Mouse (Mus musculus) hindbrain, embryonic 12.5 days (tissue): ENCODE data around the gene Crtac1. TPM values are rescaled to one million over a fixed set of nuclear protein-coding genes. Genes with fewer than 3 reads are reported as not detected.

Source experiments
- ATAC-seq: fragments of 200-750 bp; cut with Nextera tagmentation; 2 replicates; pipeline ENCODE4 v1.8.0; 2017; ENCODE audit warnings: moderate TSS enrichment; ENCODE audit not compliant: low FRiP score
- H3K27ac ChIP-seq: fragments of 300-500 bp; sonication (generic); 2 replicates; pipeline ENCODE4 v1.5.1; 2016; ENCODE audit warnings: mild to moderate bottlenecking
- H3K27me3 ChIP-seq: fragments of 300-500 bp; sonication (generic); 2 replicates; pipeline ENCODE4 v1.6.1; 2016; ENCODE audit warnings: mild to moderate bottlenecking
- H3K36me3 ChIP-seq: fragments of 300-500 bp; sonication (generic); 2 replicates; pipeline ENCODE4 v1.6.1; 2016; ENCODE audit warnings: mild to moderate bottlenecking
- H3K4me1 ChIP-seq: fragments of 300-500 bp; sonication (generic); 2 replicates; pipeline ENCODE4 v1.6.1; 2016
- H3K4me2 ChIP-seq: fragments of 300-500 bp; sonication (generic); replicated peaks from 2 replicates; pipeline ENCODE4 v1.6.1; 2016; ENCODE audit warnings: mild to moderate bottlenecking
- H3K4me3 ChIP-seq: fragments of 300-500 bp; sonication (generic); 2 replicates; pipeline ENCODE4 v1.5.1; 2016; ENCODE audit warnings: mild to moderate bottlenecking
- H3K9ac ChIP-seq: fragments of 300-500 bp; sonication (generic); 2 replicates; pipeline ENCODE4 v1.6.1; 2016; ENCODE audit warnings: mild to moderate bottlenecking, moderate library complexity
- H3K9me3 ChIP-seq: fragments of 300-500 bp; sonication (generic); replicated peaks from 2 replicates; pipeline ENCODE4 v1.6.1; 2016; ENCODE audit warnings: mild to moderate bottlenecking
- WGBS: fragments of 180-500 bp; shearing (Covaris S2); methylation state at CpG from one replicate; pipeline ENCODE4 v1.1.7; 2016; 5-methylcytosine and 5-hydroxymethylcytosine counted together
- polyA plus RNA-seq: library from polyadenylated mRNA; unstranded; fragments of >200 nt; fragmentation: Nextera tagmentation; extraction: Ambion mirVana; gene quantifications from 2 replicates; pipeline ENCODE4 v1.2.1, GENCODE M21; 2016

The Crtac1 gene
- polyA plus RNA-seq, 1 experiment from 2014 or later: 14.8 TPM

GRCm38 (mm10) chr19:42409856-42410255 lies 21.7 kb downstream of the Crtac1 start:
- peaks cover 16% of the 10 kb centered on the region for H3K4me1 ChIP-seq
- peak overlapping the region; percentile 75; the same call in 1 of the 2 replicates for H3K27ac ChIP-seq
- no peak overlapping the region for H3K9ac ChIP-seq
- H3K36me3 ChIP-seq: no peaks in the 10 kb centered on the region
- ATAC-seq: no peak
- no peaks in the 10 kb centered on the region for H3K9me3 ChIP-seq
- H3K4me3 ChIP-seq: no peak overlapping the region
- peaks cover 13% of the 10 kb centered on the region; the same call in 1 of the 2 replicates for H3K27me3 ChIP-seq
- peak overlapping the region; percentile 48 for H3K4me2 ChIP-seq
- 38% methylated on average over 5 of the region's 5 CpGs for WGBS

DNA sequence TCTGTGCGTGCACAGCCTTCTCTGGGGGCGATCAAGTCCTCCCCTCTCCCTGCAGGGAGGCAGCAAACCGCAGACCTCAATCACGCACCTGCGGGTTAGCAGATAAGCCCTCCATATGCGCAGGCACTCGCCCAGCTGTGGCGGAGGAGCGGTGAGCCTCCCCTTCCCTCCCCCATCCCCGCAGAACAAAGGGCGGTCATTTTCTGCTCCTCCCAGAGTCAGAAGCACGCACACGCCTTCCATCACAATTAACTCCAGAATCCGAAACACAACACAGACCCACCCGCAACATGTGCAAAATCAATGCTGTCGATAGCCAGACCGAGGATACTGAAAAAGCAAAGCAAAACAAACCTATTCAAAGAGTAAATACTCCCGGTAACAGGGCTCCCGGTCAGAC lies 22.4 kb downstream of the Crtac1 start:
- H3K9me3 ChIP-seq: no peaks in the 10 kb centered on the region
- ATAC-seq: peak; percentile 73; the same call in 1 of the 2 replicates
- peak overlapping the region; percentile 48 for H3K4me2 ChIP-seq
- peaks cover 18% of the 10 kb centered on the region; the same call in 1 of the 2 replicates for H3K27me3 ChIP-seq
- peak overlapping the region; percentile 38; the same call in 1 of the 2 replicates for H3K9ac ChIP-seq
- WGBS: under 1% methylated on average over 19 of the region's 19 CpGs
- H3K27ac ChIP-seq: peak overlapping the region; percentile 75
- peaks cover 16% of the 10 kb centered on the region for H3K4me1 ChIP-seq
- no peaks in the 10 kb centered on the region for H3K36me3 ChIP-seq
- peak overlapping the region; percentile 13 for H3K4me3 ChIP-seq

DNA sequence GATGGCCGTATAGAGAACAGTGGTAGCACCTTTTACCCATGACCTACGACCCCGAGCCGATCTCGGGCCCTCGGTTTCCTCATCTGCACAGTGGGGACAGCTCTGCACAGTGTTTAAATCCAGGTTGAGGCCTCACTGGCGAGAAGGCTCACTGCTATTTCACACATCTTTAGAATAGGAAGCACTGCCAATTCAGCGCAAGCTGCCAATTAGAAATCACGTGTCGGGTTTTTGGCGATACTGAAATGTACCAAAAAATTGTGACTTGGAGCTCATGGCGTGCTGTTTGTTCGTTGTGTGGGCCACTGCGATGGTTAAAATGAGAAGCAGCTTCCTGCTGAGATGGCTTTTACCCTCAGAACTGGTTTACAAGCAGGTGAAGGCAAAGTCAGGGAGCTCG lies 27.2 kb downstream of the Crtac1 start:
- H3K9me3 ChIP-seq: no peaks in the 10 kb centered on the region
- WGBS: 86% methylated on average over 15 of the region's 15 CpGs

DNA sequence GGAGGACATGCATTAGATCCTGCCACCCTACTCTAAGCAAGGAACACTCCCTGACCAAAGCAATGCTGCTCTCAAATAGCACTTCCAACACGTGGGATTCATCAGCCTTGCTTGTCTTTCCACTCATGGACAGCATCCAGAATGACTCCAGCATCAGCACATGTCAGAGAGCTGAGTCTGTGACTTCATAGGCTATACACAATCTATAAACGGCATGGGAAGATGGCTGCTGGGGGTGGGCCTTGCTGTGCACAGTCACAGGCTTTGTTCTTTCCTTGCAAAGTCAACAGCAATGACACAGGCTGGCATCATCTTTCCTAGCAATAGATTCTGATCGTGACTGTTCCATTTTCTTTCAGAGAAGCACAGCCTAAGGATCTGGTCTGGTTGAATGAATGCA lies 31.6 kb downstream of the Crtac1 start:
- ATAC-seq: no peak
- Histone ChIP-seq H3K36me3 (no peaks in the 10 kb centered on the region), H3K4me1 (peaks cover 4% of the 10 kb centered on the region), H3K4me2 (no peak overlapping the region), H3K4me3 (no peak overlapping the region), H3K27ac (no peak overlapping the region), H3K9ac (no peak overlapping the region), H3K9me3 (no peaks in the 10 kb centered on the region), H3K27me3 (0 out of 2 replicates have a peak, but pooled peaks cover 6% of the 10 kb centered on the region)
- WGBS: 64% methylated on average over 3 of the region's 3 CpGs

More for the DNA sequence above, 27.2 kb downstream of the Crtac1 start:
- no peaks in the 10 kb centered on the region for H3K36me3 ChIP-seq
- H3K4me2 ChIP-seq: no peak overlapping the region
- H3K4me3 ChIP-seq: no peak overlapping the region
- 0 out of 2 replicates have a peak, but pooled peaks cover 10% of the 10 kb centered on the region for H3K27me3 ChIP-seq
- ATAC-seq: no peak
- peaks cover 12% of the 10 kb centered on the region for H3K4me1 ChIP-seq
- no peak overlapping the region for H3K27ac ChIP-seq
- no peak overlapping the region for H3K9ac ChIP-seq

GRCm38 (mm10) chr19:42397281-42397680 lies 34.3 kb downstream of the Crtac1 start:
- no peaks in the 10 kb centered on the region for H3K36me3 ChIP-seq
- ATAC-seq: no peak
- 22% methylated on average over 11 of the region's 11 CpGs for WGBS
- no peaks in the 10 kb centered on the region for H3K27me3 ChIP-seq
- H3K4me2 ChIP-seq: no peak overlapping the region
- no peak overlapping the region for H3K4me3 ChIP-seq
- H3K9me3 ChIP-seq: no peaks in the 10 kb centered on the region
- H3K27ac ChIP-seq: no peak overlapping the region
- peaks cover 11% of the 10 kb centered on the region for H3K4me1 ChIP-seq
- no peak overlapping the region for H3K9ac ChIP-seq

- Histone ChIP-seq H3K27me3 (no peaks in the 10 kb centered on the region), H3K4me3 (no peak overlapping the region), H3K36me3 (no peaks in the 10 kb centered on the region), H3K9ac (no peak overlapping the region), H3K4me1 (peaks cover 11% of the 10 kb centered on the region), H3K4me2 (no peak overlapping the region), H3K27ac (no peak overlapping the region), H3K9me3 (no peaks in the 10 kb centered on the region)
- ATAC-seq: no peak
- WGBS: 50% methylated on average over 2 of the region's 2 CpGs
These were observed 36.6 kb downstream of the Crtac1 start for GRCm38 (mm10) chr19:42394848-42395534.

DNA sequence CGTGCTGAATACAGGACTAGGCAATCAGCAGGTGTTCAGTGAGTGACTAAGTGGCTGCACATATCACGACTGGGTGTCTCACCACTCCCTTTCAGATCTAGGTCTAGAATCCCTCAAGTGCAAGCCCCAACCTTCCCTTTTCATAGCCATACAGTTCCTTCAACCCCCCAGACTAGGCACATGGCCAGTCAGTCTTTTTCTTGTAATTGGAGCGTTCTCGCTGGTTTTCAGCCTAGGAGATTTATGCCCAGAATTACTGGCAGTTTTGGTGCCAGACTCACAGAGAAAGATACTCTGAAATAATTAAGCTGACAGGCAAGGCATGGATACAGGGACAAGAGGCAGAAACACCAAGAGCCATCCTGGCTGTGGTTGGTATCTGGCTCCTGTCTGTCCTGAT lies 37.7 kb downstream of the Crtac1 start:
- H3K4me1 ChIP-seq: peaks cover 11% of the 10 kb centered on the region
- no peak overlapping the region for H3K4me2 ChIP-seq
- no peak for ATAC-seq
- no peaks in the 10 kb centered on the region for H3K36me3 ChIP-seq
- WGBS: 82% methylated on average over 4 of the region's 4 CpGs
- H3K4me3 ChIP-seq: no peak overlapping the region
- H3K9me3 ChIP-seq: no peaks in the 10 kb centered on the region
- no peaks in the 10 kb centered on the region for H3K27me3 ChIP-seq
- H3K9ac ChIP-seq: no peak overlapping the region
- H3K27ac ChIP-seq: no peak overlapping the region

DNA sequence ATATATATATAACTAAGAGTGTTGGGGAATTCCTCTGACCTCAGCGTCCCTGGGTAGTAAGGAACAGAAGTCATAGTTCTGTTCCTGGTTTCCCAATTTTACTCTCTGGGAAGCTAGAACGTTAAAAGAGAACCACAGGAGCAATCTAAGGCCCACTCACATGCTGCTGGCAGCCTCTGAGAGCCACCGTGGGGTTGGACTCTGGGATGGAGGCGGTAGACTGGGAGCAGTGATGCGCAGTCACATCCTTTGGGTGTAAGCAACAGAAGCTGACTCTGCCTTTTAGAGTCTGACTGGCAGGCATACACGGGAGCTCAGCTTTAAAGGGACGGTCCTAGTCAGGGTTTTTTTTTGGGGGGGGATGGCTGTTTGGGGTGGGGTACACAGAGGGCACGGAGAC lies 39.5 kb downstream of the Crtac1 start:
- 86% methylated on average over 8 of the region's 8 CpGs for WGBS
- H3K27ac ChIP-seq: no peak overlapping the region
- no peak overlapping the region for H3K4me2 ChIP-seq
- no peak for ATAC-seq
- no peaks in the 10 kb centered on the region for H3K27me3 ChIP-seq
- peaks cover 11% of the 10 kb centered on the region for H3K4me1 ChIP-seq
- no peaks in the 10 kb centered on the region for H3K36me3 ChIP-seq
- no peak overlapping the region for H3K9ac ChIP-seq
- H3K9me3 ChIP-seq: no peaks in the 10 kb centered on the region
- no peak overlapping the region for H3K4me3 ChIP-seq

- Histone ChIP-seq H3K4me2 (no peak overlapping the region), H3K4me3 (no peak overlapping the region), H3K9me3 (no peaks in the 10 kb centered on the region), H3K9ac (no peak overlapping the region), H3K4me1 (peaks cover 13% of the 10 kb centered on the region), H3K27me3 (peaks cover 6% of the 10 kb centered on the region; the same call in 1 of the 2 replicates), H3K27ac (no peak overlapping the region), H3K36me3 (no peaks in the 10 kb centered on the region)
- 83% methylated on average over 14 of the region's 14 CpGs for WGBS
- no peak for ATAC-seq
These were observed 42.0 kb downstream of the Crtac1 start for GRCm38 (mm10) chr19:42389574-42389973.

- Histone ChIP-seq H3K36me3 (no peaks in the 10 kb centered on the region), H3K9ac (no peak overlapping the region), H3K4me1 (peaks cover 26% of the 10 kb centered on the region), H3K4me3 (no peak overlapping the region), H3K9me3 (no peaks in the 10 kb centered on the region), H3K27ac (no peak overlapping the region), H3K27me3 (peaks cover 24% of the 10 kb centered on the region), H3K4me2 (peak overlapping the region; percentile 41)
- peak; percentile 35 for ATAC-seq
- whole genome bisulfite sequencing: 12% methylated on average over 15 of the region's 15 CpGs
These were observed 46.5 kb downstream of the Crtac1 start for GRCm38 (mm10) chr19:42384981-42385598.

GRCm38 (mm10) chr19:42380981-42381373 lies 50.6 kb downstream of the Crtac1 start:
- H3K36me3 ChIP-seq: no peaks in the 10 kb centered on the region
- peaks cover 24% of the 10 kb centered on the region for H3K27me3 ChIP-seq
- H3K27ac ChIP-seq: peak overlapping the region; percentile 64
- no peaks in the 10 kb centered on the region for H3K9me3 ChIP-seq
- H3K4me1 ChIP-seq: peaks cover 28% of the 10 kb centered on the region
- WGBS: under 1% methylated on average over 13 of the region's 13 CpGs
- H3K4me2 ChIP-seq: peak overlapping the region; percentile 60
- H3K4me3 ChIP-seq: peak overlapping the region; percentile 33
- ATAC-seq: peak; percentile 64
- H3K9ac ChIP-seq: peak overlapping the region; percentile 57

DNA sequence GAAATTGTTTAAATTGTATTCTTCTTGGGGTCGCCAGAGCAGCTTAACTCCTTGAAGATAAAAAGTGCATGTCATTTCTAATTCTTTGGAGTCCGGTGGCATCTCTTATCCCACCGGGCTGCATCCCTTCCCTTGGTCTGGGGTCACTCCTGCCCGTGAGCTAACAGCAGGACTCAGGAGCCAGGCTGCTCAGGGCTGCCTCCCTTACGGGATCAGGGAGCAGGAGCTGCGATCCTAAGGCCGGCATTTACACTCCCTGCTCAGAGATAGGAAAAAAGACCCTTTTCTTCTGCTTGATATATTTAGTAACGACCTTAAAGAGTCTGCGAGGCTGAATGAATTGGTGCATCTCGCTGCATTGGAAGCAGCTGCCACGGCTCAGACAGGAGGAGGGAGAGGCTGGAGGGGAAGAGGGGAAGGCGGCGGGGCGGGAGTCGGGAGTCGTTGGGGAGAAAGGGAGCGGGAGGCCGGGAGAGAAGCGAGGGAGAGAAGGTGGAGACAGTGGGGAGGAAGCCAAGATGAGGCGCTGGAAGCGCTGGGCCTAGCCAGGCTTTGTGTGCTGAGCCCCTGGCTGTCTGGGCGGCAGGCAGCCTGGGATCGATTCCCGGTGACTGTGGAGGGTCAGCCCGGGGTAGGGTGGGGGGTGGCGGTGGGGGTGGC lies 51.1 kb downstream of the Crtac1 start:
- Histone ChIP-seq H3K9ac (peak overlapping the region; percentile 57), H3K27ac (peak overlapping the region; percentile 64), H3K4me3 (peak overlapping the region; percentile 33), H3K9me3 (no peaks in the 10 kb centered on the region), H3K4me2 (peak overlapping the region; percentile 60), H3K4me1 (peaks cover 26% of the 10 kb centered on the region), H3K27me3 (peaks cover 24% of the 10 kb centered on the region), H3K36me3 (no peaks in the 10 kb centered on the region)
- ATAC-seq: peak; percentile 57
- 1% methylated on average over 21 of the region's 26 CpGs for WGBS
